Mouse (Mus musculus) hindbrain, postnatal 0 days (tissue): ENCODE measurements at regions not wholly inside any gene's neighbourhood (a gene's known extent, or its start where the extent isn't known, plus 50 kb on each side); places are given as distances from the start of the nearest gene placed in this dataset.

Experiments used
- ATAC-seq: fragments of 200-750 bp; cut with Nextera tagmentation; 2 replicates; pipeline ENCODE4 v1.8.0; 2017; ENCODE audit warnings: mild to moderate bottlenecking, moderate TSS enrichment, moderate library complexity
- DNase-seq: peaks from one replicate; pipeline ENCODE4 v3.0.0-alpha.2; 2015; ENCODE audit warnings: low spot score
- H3K27ac ChIP-seq: fragments of 300-500 bp; sonication (generic); 2 replicates; pipeline ENCODE4 v1.5.1; 2014; ENCODE audit warnings: mild to moderate bottlenecking
- H3K27me3 ChIP-seq: fragments of 300-500 bp; sonication (generic); 2 replicates; pipeline ENCODE4 v1.6.1; 2014; ENCODE audit warnings: low read length, mixed read lengths; ENCODE audit not compliant: insufficient read depth
- H3K36me3 ChIP-seq: fragments of 300-500 bp; sonication (generic); 2 replicates; pipeline ENCODE4 v1.6.1; 2014; ENCODE audit warnings: low read length, mixed read lengths; ENCODE audit not compliant: insufficient read depth
- H3K4me1 ChIP-seq: fragments of 300-500 bp; sonication (generic); 2 replicates; pipeline ENCODE4 v1.6.1; 2014; ENCODE audit warnings: antibody characterized with exemption, low read length, mixed read lengths; ENCODE audit not compliant: insufficient read depth
- H3K4me2 ChIP-seq: fragments of 300-500 bp; sonication (generic); 2 replicates; pipeline ENCODE4 v1.6.1; 2014; ENCODE audit warnings: low read depth, mild to moderate bottlenecking, low read length, moderate library complexity, mixed read lengths
- H3K4me3 ChIP-seq: fragments of 300-500 bp; sonication (generic); 2 replicates; pipeline ENCODE4 v1.5.1; 2014; ENCODE audit warnings: low read length
- H3K9ac ChIP-seq: fragments of 300-500 bp; sonication (generic); replicated peaks from 2 replicates; pipeline ENCODE4 v1.6.1; 2014; ENCODE audit warnings: mild to moderate bottlenecking, low read length, moderate library complexity, mixed read lengths
- H3K9me3 ChIP-seq: fragments of 300-500 bp; sonication (generic); 2 replicates; pipeline ENCODE4 v1.6.1; 2016; ENCODE audit warnings: low read length, mixed read lengths
- CTCF ChIP-seq: IDR thresholded peaks from 2 replicates; pipeline ENCODE4 v1.5.1; 2016; ENCODE audit warnings: antibody characterized with exemption, control low read depth, low read depth
- WGBS: fragments of 180-500 bp; shearing (Covaris S2); extraction: QIAGEN DNeasy Blood & Tissue Kit; methylation state at CpG from one replicate; pipeline ENCODE4 v1.1.7; 2014; 5-methylcytosine and 5-hydroxymethylcytosine counted together

- 80% methylated on average over 2 of the region's 2 CpGs for WGBS
Measured at GRCm38 (mm10) chr1:23575515-23575914, 177.9 kb upstream of the Ogfrl1 start.

DNA sequence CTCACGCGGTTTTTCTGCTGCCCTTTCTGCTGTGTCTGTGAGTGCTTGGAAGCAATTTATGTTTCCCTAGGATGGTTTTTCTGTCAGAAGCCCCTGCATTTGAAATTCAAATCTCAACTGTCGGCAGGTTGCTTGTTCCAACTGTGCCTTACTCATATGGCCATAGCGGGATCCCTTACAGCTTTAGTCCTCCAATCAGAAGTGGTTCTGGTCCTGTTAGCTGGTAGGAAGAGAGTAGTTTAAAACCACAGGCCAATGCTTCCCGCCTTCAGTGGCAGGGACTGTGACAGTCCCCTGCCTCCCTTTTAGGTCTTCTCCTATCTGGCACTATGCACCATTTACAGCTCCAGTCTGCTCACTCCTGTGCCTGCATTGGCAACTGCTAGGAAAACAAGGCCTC is 178.6 kb upstream of the Ogfrl1 start:
- 50% methylated on average over 5 of the region's 5 CpGs for WGBS

More at GRCm38 (mm10) chr1:23575515-23575914, 177.9 kb upstream of the Ogfrl1 start:
- H3K9me3 ChIP-seq, result no peaks in the 10 kb centered on the region
- H3K27ac ChIP-seq, result no peak overlapping the region
- H3K36me3 ChIP-seq, result no peaks in the 10 kb centered on the region
- ATAC-seq, result no peak
- no peak overlapping the region for H3K9ac ChIP-seq
- H3K4me1 ChIP-seq, result no peaks in the 10 kb centered on the region
- DNase-seq, result no peak
- H3K27me3 ChIP-seq, result no peaks in the 10 kb centered on the region
- no peak overlapping the region for H3K4me3 ChIP-seq
- no peak overlapping the region for H3K4me2 ChIP-seq
- TF ChIP-seq CTCF, result no peak

DNA sequence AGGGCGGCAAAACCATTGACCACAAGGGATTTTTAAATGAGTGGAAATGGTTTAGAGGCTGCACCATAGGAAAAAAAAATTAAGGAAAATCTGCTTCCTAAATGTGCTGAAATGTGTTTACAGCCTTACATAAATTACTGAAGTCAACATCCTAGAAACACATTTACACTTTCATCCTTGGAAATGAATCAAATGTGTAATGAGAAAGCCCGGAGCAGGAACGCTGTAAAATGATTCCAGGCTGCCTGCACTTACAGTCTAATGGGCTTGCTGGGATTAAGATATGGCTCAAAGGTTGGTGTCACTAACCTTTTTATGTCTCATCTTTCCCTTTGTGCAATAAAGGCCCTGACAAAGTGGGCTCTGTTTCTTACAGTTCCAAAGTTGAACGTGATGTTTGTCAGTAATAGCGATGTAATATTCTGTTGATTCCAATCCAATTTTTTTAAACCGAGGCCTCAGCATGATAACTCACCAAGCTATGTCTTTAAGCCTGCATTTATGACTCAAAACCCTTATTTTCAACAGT is 172.1 kb upstream of the B3gat2 start:
- no peaks in the 10 kb centered on the region for H3K4me1 ChIP-seq
- ATAC-seq (no peak), DNase-seq (no peak)
- no peak overlapping the region for H3K9ac ChIP-seq
- TF ChIP-seq CTCF, result no peak
- no peak overlapping the region for H3K4me3 ChIP-seq
- no peaks in the 10 kb centered on the region for H3K9me3 ChIP-seq
- H3K27me3 ChIP-seq, result no peaks in the 10 kb centered on the region
- H3K27ac ChIP-seq, result no peak overlapping the region
- 73% methylated on average over 6 of the region's 6 CpGs for WGBS
- no peak overlapping the region for H3K4me2 ChIP-seq
- H3K36me3 ChIP-seq, result no peaks in the 10 kb centered on the region

More for the DNA sequence above, 178.6 kb upstream of the Ogfrl1 start:
- no peak for DNase-seq
- no peak for TF ChIP-seq CTCF
- Histone ChIP-seq H3K36me3 (no peaks in the 10 kb centered on the region), H3K9ac (no peak overlapping the region), H3K27me3 (no peaks in the 10 kb centered on the region), H3K4me2 (no peak overlapping the region), H3K4me3 (no peak overlapping the region), H3K9me3 (no peaks in the 10 kb centered on the region), H3K4me1 (no peaks in the 10 kb centered on the region), H3K27ac (no peak overlapping the region)
- ATAC-seq, result no peak

DNA sequence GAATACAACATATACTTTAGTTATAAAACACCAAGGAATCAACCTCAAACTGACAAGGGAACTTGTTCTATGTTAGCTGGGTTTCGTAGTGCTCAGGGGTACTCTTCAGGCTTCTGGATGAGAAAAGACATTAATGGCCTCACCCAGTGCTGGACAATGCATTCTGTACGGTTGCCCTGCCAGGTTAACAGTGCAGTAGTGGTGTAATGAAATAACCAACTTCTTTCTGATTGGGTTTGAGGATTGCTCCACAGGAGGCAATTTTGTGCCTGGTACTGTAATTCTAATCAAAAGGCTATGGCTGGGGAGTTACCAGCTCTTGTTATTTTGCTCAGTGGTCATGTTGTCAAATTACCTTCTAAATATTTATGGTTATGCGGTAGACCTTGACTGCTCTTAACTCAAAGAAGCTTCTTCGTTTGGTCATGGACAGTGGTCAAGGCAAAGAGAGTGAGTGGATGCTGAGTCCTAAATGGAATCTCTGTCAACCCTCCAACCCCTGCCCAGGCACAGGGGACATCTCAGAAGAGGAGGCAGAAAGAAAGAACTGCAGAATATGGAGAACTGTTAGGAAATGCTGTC is 158.8 kb upstream of the B3gat2 start:
- H3K9ac ChIP-seq, result no peak overlapping the region
- no peak overlapping the region for H3K4me2 ChIP-seq
- no peak overlapping the region for H3K27ac ChIP-seq
- no peaks in the 10 kb centered on the region for H3K9me3 ChIP-seq
- no peaks in the 10 kb centered on the region for H3K4me1 ChIP-seq
- 85% methylated on average over 4 of the region's 4 CpGs for WGBS
- no peak for DNase-seq
- H3K36me3 ChIP-seq, result no peaks in the 10 kb centered on the region
- TF ChIP-seq CTCF, result no peak
- no peak for ATAC-seq
- no peak overlapping the region for H3K4me3 ChIP-seq
- H3K27me3 ChIP-seq, result no peaks in the 10 kb centered on the region

DNA sequence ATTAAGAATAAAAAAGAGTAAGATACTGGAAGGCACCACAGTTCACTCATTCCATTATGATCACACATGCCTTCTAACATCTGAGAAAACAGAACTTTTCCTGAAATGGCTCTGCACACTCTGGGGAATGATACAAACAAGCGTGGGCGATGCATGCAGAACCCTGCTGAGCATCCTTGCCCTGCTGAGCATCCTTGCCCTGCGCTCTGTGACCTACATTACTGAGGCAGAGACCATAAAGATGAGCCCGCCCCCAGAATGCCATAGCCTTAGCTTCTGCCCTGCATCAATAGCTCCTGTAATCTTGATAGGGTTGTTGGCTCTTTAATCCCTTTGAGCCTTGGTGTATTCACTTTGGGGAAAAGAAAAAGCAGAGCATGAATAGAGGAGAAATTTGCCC is 132.2 kb upstream of the B3gat2 start:
- no peaks in the 10 kb centered on the region for H3K9me3 ChIP-seq
- no peaks in the 10 kb centered on the region for H3K36me3 ChIP-seq
- WGBS, result 42% methylated on average over 4 of the region's 4 CpGs
- no peak for ATAC-seq
- no peak for DNase-seq
- H3K9ac ChIP-seq, result no peak overlapping the region
- H3K4me3 ChIP-seq, result no peak overlapping the region
- H3K27me3 ChIP-seq, result no peaks in the 10 kb centered on the region
- no peak overlapping the region for H3K27ac ChIP-seq
- TF ChIP-seq CTCF, result no peak
- no peaks in the 10 kb centered on the region for H3K4me1 ChIP-seq
- no peak overlapping the region for H3K4me2 ChIP-seq

DNA sequence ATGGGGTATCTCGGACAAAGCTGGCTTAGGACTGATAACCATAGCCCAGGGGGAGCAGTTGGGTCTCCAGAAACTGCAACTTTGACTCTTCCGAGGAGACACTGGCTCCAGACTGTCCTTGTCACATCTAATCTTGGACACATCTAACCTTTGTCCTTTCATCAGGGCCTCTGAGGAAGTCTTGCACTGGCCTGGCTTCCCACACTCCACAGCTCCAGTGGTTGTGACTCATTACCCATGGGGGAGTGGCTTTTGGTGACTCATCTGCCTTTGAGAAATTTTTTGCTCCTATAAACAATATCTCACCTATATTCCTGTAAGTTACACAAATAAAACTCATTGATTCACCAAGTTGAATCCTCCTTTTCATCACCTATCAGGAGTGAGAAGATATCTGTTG is 116.5 kb upstream of the B3gat2 start:
- no peak overlapping the region for H3K4me3 ChIP-seq
- TF ChIP-seq CTCF, result no peak
- H3K9me3 ChIP-seq, result no peaks in the 10 kb centered on the region
- no peaks in the 10 kb centered on the region for H3K36me3 ChIP-seq
- DNase-seq, result no peak
- WGBS, result 93% methylated on average over 2 of the region's 2 CpGs
- no peaks in the 10 kb centered on the region for H3K27me3 ChIP-seq
- no peaks in the 10 kb centered on the region for H3K4me1 ChIP-seq
- no peak overlapping the region for H3K4me2 ChIP-seq
- ATAC-seq, result no peak
- no peak overlapping the region for H3K9ac ChIP-seq
- no peak overlapping the region for H3K27ac ChIP-seq

DNA sequence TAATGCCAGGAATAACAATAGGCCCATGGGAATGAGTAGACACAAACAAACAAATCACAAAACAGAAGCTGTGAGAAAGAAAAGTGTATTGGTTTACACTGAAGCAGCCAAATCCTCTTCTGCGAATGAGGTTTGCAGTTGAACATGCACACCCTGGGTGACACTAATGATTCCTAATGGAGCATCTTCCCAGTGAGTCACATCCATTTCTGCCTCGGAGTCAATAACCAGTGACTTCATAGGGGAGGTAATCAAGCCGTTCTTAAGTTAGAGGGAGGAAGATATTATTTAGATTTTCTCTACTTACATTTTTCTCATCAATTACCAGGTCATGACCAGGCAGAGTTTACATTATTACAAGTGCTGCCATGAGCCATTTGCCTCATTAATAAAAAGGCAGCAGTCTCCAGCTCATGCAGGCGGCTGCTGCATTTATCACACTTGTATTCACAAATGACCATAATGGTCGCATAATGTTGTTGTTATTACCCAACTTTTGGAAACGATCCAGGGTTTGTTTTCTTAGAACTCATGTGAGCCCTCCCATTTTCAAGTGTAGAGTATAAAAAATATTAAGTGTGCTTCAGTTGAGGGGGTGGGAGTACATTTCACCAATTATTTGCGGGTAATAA is 112.6 kb upstream of the B3gat2 start:
- Histone ChIP-seq H3K36me3 (no peaks in the 10 kb centered on the region), H3K27ac (no peak overlapping the region), H3K4me1 (no peaks in the 10 kb centered on the region), H3K4me3 (no peak overlapping the region), H3K9ac (no peak overlapping the region), H3K4me2 (no peak overlapping the region), H3K27me3 (no peaks in the 10 kb centered on the region), H3K9me3 (no peaks in the 10 kb centered on the region)
- 60% methylated on average over 7 of the region's 7 CpGs for WGBS
- ATAC-seq (0 out of 2 replicates have a peak, but pooled peaks have one; percentile 21), DNase-seq (no peak)
- TF ChIP-seq CTCF, result no peak
